Mouse (Mus musculus) embryonic facial prominence, embryonic 10.5 days (tissue): ENCODE measurements at regions not wholly inside any gene's neighbourhood (a gene's known extent, or its start where the extent isn't known, plus 50 kb on each side); places are given as distances from the start of the nearest gene placed in this dataset.

Source experiments
- DNase-seq: peaks from one replicate; pipeline ENCODE4 v3.0.0-alpha.2; 2017; ENCODE audit warnings: low spot score
- H3K27ac ChIP-seq: fragments of 300-500 bp; sonication (generic); replicated peaks from 2 replicates; pipeline ENCODE4 v1.5.1; 2016; ENCODE audit warnings: mild to moderate bottlenecking
- H3K27me3 ChIP-seq: fragments of 300-500 bp; sonication (generic); replicated peaks from 2 replicates; pipeline ENCODE4 v1.6.1; 2016; ENCODE audit warnings: low read depth, mild to moderate bottlenecking; ENCODE audit not compliant: poor library complexity, severe bottlenecking
- H3K36me3 ChIP-seq: fragments of 300-500 bp; sonication (generic); replicated peaks from 2 replicates; pipeline ENCODE4 v1.6.1; 2016; ENCODE audit warnings: mild to moderate bottlenecking, moderate library complexity
- H3K4me1 ChIP-seq: fragments of 300-500 bp; sonication (generic); 2 replicates; pipeline ENCODE4 v1.6.1; 2016
- H3K4me3 ChIP-seq: fragments of 300-500 bp; sonication (generic); 2 replicates; pipeline ENCODE4 v1.5.1; 2016; ENCODE audit warnings: mild to moderate bottlenecking, moderate library complexity
- H3K9me3 ChIP-seq: fragments of 300-500 bp; sonication (generic); 2 replicates; pipeline ENCODE4 v1.6.1; 2016; ENCODE audit warnings: mild to moderate bottlenecking
- WGBS: fragments of 180-500 bp; shearing (Covaris S2); methylation state at CpG from one replicate; pipeline ENCODE4 v1.1.7; 2016; 5-methylcytosine and 5-hydroxymethylcytosine counted together

DNA sequence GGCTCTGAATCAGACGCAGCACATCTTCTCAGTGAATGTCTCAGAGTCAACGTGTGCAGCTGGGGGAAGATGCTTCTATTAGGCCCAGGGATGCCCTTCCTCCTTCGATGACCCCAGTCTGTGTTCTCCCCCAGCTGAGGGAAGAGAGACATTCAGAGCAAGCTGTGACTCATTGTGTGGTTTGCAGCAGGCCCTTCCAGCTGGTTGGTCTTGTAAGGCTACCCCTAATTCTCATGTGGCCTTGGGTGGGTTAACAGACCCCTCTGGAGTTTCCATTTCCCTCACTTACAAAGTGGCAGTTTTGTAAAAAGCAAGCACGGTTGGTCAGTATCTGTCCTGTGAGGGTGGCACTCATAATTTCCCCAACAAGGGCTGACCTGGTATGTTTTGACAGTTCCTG, 127.8 kb upstream of the Zfp217 start:
- no peak overlapping the region for H3K4me3 ChIP-seq
- H3K27ac ChIP-seq = no peak overlapping the region
- H3K9me3 ChIP-seq = no peaks in the 10 kb centered on the region; the same call in 1 of the 2 replicates
- no peaks in the 10 kb centered on the region for H3K36me3 ChIP-seq
- 72% methylated on average over 4 of the region's 4 CpGs for WGBS
- DNase-seq = no peak
- H3K27me3 ChIP-seq = no peaks in the 10 kb centered on the region
- H3K4me1 ChIP-seq = peaks cover 16% of the 10 kb centered on the region

DNA sequence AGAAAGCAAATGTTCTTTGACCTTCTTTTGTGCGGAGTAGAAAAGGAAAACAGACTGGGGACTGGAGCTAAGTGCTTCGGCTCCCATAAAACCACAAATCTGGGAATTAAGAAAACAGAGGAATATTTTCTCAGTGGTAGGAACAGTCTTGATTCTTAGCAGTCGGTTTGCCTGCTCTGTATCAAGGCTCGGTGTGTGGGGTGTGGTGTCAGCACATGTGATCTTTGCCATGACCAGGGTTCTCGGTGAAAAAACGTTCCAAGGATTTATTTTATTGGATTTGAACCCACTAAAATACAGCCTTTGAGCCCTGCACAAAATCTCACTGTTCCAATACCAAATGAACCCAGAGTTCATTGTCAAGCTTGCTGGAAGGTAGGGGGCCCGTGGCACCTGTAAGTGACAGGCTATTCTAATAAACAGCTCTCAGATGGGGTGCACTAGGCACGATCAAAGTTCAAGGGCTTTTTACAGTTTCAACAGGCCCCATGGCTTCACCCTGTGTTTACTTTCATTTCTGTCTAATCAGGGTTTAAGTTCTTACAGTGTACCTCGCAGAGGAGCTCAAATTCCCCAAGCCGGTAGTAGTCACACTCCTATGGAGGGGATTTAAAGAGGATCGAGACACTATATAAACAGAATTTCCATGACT, 122.1 kb upstream of the Zfp217 start:
- Histone ChIP-seq H3K27ac (no peak overlapping the region), H3K4me1 (peaks cover 24% of the 10 kb centered on the region), H3K9me3 (no peaks in the 10 kb centered on the region; the same call in 1 of the 2 replicates), H3K4me3 (no peak overlapping the region), H3K36me3 (no peaks in the 10 kb centered on the region), H3K27me3 (no peaks in the 10 kb centered on the region)
- DNase-seq = no peak
- 79% methylated on average over 11 of the region's 11 CpGs for WGBS

DNA sequence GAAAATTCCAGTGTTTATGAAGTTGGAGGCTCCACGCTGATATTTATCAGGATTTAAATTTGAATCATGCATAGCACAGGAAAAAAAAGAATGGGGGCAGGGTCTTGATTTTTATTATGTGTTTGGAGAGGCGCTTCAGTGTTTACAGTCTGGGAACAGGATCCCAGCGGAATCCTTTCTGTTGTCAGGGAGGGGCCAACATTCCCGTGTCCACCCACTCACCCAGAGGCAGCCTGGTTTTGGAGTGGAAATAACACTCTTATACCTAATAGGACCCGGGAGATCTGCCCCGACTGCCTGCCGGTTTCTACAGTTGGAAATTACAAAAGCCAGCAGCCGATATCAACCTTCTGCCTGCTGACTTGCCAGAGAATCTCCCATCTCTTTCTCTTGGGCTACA, 120.2 kb upstream of the Zfp217 start:
- Histone ChIP-seq H3K27me3 (no peaks in the 10 kb centered on the region), H3K9me3 (no peaks in the 10 kb centered on the region; the same call in 1 of the 2 replicates), H3K4me3 (no peak overlapping the region), H3K36me3 (no peaks in the 10 kb centered on the region), H3K4me1 (peaks cover 32% of the 10 kb centered on the region), H3K27ac (no peak overlapping the region)
- no peak for DNase-seq
- 55% methylated on average over 8 of the region's 8 CpGs for WGBS

DNA sequence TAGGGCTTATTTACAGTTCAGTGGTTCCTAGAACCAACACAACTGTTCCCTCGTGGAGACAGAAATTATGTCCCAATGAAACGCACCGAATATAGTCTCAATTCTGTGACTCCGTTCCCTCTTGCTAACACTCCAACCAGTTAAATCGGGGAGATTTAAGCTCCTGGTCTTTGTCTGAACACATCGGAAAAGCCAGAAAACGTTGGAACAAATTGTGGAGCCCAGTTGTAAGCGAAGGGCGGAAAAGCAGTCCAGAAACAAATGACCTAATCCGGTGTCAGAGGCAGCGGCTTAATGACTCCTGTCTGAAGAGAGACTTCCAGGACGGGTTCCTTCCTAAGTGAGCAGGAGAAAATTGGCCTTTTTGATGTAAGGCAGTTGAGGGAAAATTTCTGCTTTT, 119.2 kb upstream of the Zfp217 start:
- Histone ChIP-seq H3K27me3 (no peaks in the 10 kb centered on the region), H3K9me3 (no peaks in the 10 kb centered on the region; the same call in 1 of the 2 replicates), H3K36me3 (no peaks in the 10 kb centered on the region), H3K4me1 (peaks cover 35% of the 10 kb centered on the region), H3K27ac (peak overlapping the region; percentile 72), H3K4me3 (peak overlapping the region; percentile 48)
- DNase-seq = peak; percentile 39
- WGBS = 9% methylated on average over 12 of the region's 12 CpGs

DNA sequence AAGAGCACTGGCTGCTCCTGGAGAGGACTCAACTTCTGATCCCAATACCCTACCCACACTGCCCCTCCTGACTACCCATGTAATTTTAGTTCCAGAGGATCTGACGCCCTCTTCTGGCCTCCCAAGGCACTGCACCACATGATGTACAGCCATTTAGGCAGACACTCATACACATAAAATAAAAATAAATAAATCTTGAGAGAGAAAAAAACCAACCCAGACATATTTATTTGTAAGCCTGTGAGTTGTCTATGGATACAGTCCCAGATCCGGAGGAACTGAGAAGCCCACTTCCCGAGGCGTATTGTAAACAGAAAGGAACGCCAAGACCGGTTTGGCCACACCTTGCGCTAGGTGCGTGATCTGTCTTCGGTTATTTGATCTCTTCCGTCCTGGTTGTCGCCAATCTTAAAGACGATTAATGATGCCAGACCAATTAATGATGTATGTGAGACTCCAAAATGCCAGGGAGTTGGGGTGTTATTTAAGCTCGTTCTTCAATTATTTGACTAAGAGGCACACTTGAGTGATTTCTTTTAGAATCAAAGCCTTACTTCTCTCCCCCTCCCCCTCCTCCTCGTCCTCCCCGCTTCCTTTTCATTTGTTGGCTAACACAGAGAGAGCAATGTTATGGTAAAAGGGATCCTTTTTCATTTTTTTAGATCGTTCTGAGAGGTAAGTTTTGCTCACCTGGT, 118.7 kb upstream of the Zfp217 start:
- Histone ChIP-seq H3K27ac (peak overlapping the region; percentile 72), H3K4me3 (peak overlapping the region; percentile 48), H3K27me3 (no peaks in the 10 kb centered on the region), H3K4me1 (peaks cover 35% of the 10 kb centered on the region), H3K36me3 (no peaks in the 10 kb centered on the region), H3K9me3 (no peaks in the 10 kb centered on the region; the same call in 1 of the 2 replicates)
- no peak for DNase-seq
- 16% methylated on average over 16 of the region's 16 CpGs for WGBS

DNA sequence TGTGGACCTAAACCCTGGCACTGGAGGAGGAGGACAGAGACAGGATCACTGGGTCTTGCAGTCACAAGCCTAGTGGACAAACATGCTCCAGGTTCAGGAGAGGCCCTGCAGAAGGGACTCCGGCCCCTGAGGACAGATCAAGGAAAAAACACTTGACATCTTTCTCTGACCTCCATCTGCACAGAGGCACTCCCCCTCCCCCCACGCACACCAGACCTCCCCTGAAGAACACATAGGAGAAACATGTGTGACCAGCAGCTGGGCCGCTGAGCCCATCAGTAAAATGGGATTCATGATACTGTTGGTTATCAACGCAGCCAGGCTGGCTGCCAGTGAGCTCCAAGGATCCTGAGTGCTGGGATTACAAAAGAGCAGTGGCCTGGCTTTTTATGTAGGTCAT, 115.7 kb upstream of the Zfp217 start:
- DNase-seq = peak; percentile 47
- H3K4me1 ChIP-seq = peaks cover 34% of the 10 kb centered on the region
- H3K27me3 ChIP-seq = no peaks in the 10 kb centered on the region
- no peak overlapping the region for H3K4me3 ChIP-seq
- H3K27ac ChIP-seq = peak overlapping the region; percentile 2; the same call in 1 of the 2 replicates
- 47% methylated on average over 4 of the region's 4 CpGs for WGBS
- no peaks in the 10 kb centered on the region for H3K9me3 ChIP-seq
- no peaks in the 10 kb centered on the region for H3K36me3 ChIP-seq

DNA sequence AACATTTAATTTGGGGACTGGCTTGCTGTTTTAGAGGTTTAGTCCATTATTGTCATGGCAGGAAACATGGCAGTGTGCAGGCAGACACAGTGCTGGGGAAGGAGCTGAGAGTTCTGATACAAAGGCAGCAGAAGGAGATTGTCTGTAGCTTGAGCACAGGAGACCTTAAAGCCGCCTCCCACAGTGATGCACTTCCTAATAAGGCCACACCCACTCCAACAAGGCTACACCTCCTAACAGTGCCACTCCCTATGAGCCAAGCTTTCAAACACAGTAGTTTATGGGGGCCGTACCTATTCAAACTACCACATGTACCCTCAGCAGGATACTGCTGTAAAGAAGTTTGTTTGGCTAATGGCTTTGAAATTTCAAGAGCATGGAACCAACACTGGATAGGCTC, 113.3 kb upstream of the Zfp217 start:
- H3K27me3 ChIP-seq = no peaks in the 10 kb centered on the region
- H3K36me3 ChIP-seq = no peaks in the 10 kb centered on the region
- H3K4me1 ChIP-seq = peaks cover 11% of the 10 kb centered on the region
- 0 out of 2 replicates have a peak overlapping the region, but pooled peaks have one; percentile 5 for H3K27ac ChIP-seq
- WGBS = 86% methylated on average over 2 of the region's 2 CpGs
- H3K9me3 ChIP-seq = no peaks in the 10 kb centered on the region
- no peak for DNase-seq
- H3K4me3 ChIP-seq = no peak overlapping the region

DNA sequence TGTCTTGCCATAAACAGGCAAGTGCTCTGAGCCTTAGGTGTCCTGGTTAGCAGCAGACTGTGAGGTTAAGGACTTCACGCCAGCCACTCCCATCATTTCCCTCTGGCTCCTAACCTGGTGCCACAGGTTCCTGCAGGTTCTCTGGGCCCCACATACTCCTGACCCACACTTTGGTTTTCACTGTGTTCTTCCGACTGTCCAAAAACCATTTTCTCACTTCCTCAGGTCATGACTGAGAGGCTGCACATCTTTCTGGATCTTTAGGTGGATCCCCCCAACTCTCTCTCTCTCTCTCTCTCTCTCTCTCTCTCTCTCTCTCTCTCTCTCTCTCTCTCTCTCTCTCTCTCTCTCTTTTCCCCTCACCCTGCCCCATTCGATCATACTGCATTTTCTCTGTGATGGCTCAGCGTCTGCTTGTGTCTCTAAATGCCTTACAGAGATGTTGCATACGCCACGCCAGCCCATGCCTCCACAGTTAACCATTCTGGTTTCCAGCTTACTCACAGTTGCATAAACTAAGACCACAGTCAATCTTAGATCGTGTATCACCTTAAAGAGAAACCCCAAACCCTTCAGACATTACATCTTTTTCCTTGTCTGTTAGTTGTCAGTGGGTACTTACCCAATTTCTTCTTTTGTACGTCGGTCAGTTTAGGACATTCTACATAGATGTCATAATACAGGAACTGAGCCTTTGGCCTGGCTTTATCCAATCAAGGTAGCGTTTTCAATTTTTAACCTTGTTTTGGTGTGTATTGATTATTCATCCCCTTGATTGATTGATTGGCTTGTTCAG, 112.0 kb upstream of the Zfp217 start:
- 94% methylated on average over 10 of the region's 10 CpGs for WGBS
- H3K36me3 ChIP-seq = no peaks in the 10 kb centered on the region
- no peaks in the 10 kb centered on the region for H3K27me3 ChIP-seq
- no peak overlapping the region for H3K27ac ChIP-seq
- H3K9me3 ChIP-seq = no peaks in the 10 kb centered on the region
- H3K4me1 ChIP-seq = peaks cover 11% of the 10 kb centered on the region
- H3K4me3 ChIP-seq = no peak overlapping the region
- DNase-seq = no peak

DNA sequence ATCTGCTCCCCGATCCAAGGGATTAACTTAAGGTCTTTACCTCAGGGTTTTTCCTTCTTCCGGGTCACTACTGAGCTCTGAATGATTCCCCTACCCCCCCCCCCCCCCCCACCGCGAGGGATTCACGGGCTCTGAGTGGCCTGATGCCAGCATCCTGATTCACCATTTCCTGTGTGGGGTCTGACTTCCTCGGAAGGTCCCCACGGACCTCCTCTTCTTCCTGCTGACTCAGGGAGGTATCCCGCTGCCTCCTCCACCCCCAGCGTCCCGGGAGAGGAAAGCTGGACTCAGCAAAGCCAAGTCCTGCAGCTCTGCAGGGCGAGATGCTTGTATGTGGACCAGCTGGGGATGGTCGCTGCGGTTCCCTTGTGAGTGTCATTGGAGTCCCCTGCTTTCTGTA, 110.5 kb upstream of the Zfp217 start:
- H3K4me1 ChIP-seq = peaks cover 5% of the 10 kb centered on the region
- no peaks in the 10 kb centered on the region for H3K27me3 ChIP-seq

DNA sequence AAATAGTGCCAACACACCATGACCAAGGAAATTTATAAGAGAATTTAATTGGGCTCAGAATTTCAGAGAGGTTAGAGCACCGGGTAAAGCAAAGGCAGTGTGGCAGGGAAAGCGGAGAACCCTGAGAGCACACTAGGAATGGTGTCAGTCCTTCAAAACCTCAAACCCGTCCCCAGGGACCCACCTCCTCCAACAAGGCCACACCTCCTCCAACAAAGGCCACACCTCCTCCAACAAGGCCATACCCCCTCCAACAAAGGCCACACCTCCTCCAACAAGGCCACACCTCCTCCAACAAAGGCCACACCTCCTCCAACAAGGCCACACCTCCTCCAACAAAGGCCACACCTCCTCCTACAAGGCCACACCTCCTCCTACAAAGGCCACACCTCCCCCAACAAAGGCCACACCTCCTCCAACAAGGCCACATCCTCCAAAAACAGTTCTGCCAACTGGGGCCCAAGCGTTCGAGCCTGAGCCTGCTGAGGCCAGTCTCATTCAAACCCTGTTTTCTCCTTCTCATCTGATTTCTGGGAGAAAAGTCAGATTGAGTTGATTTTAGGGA, 109.8 kb upstream of the Zfp217 start:
- no peak for DNase-seq
- Histone ChIP-seq H3K9me3 (no peaks in the 10 kb centered on the region), H3K27ac (no peak overlapping the region), H3K27me3 (no peaks in the 10 kb centered on the region), H3K4me3 (no peak overlapping the region), H3K36me3 (no peaks in the 10 kb centered on the region), H3K4me1 (0 out of 2 replicates have a peak, but pooled peaks cover 3% of the 10 kb centered on the region)
- WGBS = 90% methylated on average over 5 of the region's 5 CpGs

More for the DNA sequence above, 110.5 kb upstream of the Zfp217 start:
- no peak for DNase-seq
- Histone ChIP-seq H3K4me3 (no peak overlapping the region), H3K36me3 (no peaks in the 10 kb centered on the region), H3K27ac (no peak overlapping the region), H3K9me3 (no peaks in the 10 kb centered on the region)
- WGBS = 75% methylated on average over 13 of the region's 13 CpGs

DNA sequence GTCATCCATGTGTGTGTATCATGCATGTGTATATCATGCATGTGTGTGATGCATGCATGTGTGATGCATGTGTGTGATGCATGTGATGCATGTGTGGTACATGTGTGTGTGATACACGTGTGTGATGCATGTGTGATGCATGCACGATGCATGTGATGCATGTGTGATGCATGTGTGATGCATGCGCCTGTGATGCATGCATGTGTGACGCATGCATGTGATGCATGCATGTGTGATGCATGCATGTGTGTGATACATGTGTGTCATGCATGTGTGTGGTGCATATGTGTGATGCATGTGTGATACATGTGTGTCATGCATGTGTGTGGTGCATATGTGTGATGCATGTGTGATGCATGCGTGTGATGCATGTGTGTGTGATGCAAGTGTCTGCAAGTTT, 108.1 kb upstream of the Zfp217 start:
- Histone ChIP-seq H3K9me3 (no peaks in the 10 kb centered on the region), H3K27me3 (no peaks in the 10 kb centered on the region), H3K4me3 (no peak overlapping the region), H3K36me3 (no peaks in the 10 kb centered on the region), H3K4me1 (0 out of 2 replicates have a peak, but pooled peaks cover 3% of the 10 kb centered on the region), H3K27ac (no peak overlapping the region)
- no peak for DNase-seq
- WGBS = 91% methylated on average over 5 of the region's 5 CpGs

DNA sequence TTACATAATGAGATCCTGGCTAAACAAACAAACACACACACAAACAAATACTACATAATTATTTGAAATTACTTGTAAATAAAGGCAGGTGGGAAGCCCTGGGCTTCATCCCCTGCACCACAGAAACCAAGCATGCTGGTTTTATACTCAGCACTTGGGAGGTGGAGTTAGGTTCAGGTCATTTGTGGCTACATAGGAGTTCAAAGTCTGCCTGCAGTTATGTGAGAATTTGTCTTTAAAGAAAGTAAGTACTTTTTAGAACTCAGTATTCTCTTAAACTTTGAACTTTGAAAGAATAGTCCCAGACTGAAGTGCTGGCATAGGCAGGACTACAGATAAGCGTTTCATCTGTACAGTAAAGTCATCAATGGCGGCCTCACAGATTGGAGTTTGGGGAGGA, 107.6 kb upstream of the Zfp217 start:
- no peak overlapping the region for H3K4me3 ChIP-seq
- H3K27me3 ChIP-seq = no peaks in the 10 kb centered on the region
- no peaks in the 10 kb centered on the region for H3K9me3 ChIP-seq
- 0 out of 2 replicates have a peak, but pooled peaks cover 3% of the 10 kb centered on the region for H3K4me1 ChIP-seq
- DNase-seq = no peak
- H3K27ac ChIP-seq = no peak overlapping the region
- no peaks in the 10 kb centered on the region for H3K36me3 ChIP-seq
- WGBS = 92% methylated on average over 2 of the region's 2 CpGs
